Mouse (Mus musculus) myocyte (in vitro differentiated cells): ENCODE results near the gene Lipk. TPM values are rescaled to one million over a fixed set of nuclear protein-coding genes. Genes with fewer than 3 reads are reported as not detected.

Experiments
- H3K27me3 ChIP-seq: one replicate; pipeline ENCODE4 v1.6.1; 2011; ENCODE audit not compliant: control insufficient read depth, insufficient read depth, insufficient read length
- H3K36me3 ChIP-seq: one replicate; pipeline ENCODE4 v1.6.1; 2011; ENCODE audit not compliant: control insufficient read depth, insufficient read depth
- H3K4me2 ChIP-seq: one replicate; pipeline ENCODE4 v1.6.1; 2011; ENCODE audit warnings: low read depth, control low read depth
- H3K4me3 ChIP-seq: one replicate; pipeline ENCODE4 v1.5.1; 2011; ENCODE audit warnings: mild to moderate bottlenecking, control low read depth, moderate library complexity
- H3K79me2 ChIP-seq: one replicate; pipeline ENCODE4 v1.6.1; 2011; ENCODE audit not compliant: control insufficient read depth, insufficient read depth
- H3ac ChIP-seq: one replicate; pipeline ENCODE4 v1.6.1; 2011; ENCODE audit not compliant: control insufficient read depth, insufficient read length
- CEBPB ChIP-seq: IDR thresholded peaks from 2 replicates; pipeline ENCODE4 v1.6.1; 2011; ENCODE audit warnings: mild to moderate bottlenecking, moderate library complexity; ENCODE audit not compliant: poor library complexity, insufficient read depth, severe bottlenecking
- E2F4 ChIP-seq: IDR thresholded peaks from one replicate; pipeline ENCODE4 v1.6.1; 2011; ENCODE audit warnings: mild to moderate bottlenecking, control low read depth, moderate library complexity; ENCODE audit not compliant: insufficient read depth
- MAX ChIP-seq: IDR thresholded peaks from one replicate; pipeline ENCODE4 v1.6.1; 2011; ENCODE audit warnings: low read depth, mild to moderate bottlenecking, control low read depth
- MYOD1 ChIP-seq, 3 experiments: IDR thresholded peaks; one replicate each; pipeline ENCODE4 v1.6.1; 2011; ENCODE audit warnings: control low read depth in 2 of 3, low read depth in 2 of 3, mild to moderate bottlenecking in 2 of 3, moderate library complexity in 1 of 3; ENCODE audit not compliant: insufficient read length in 2 of 3, control insufficient read depth in 1 of 3
- MYOG ChIP-seq, 3 experiments: IDR thresholded peaks; one replicate each; pipeline ENCODE4 v1.6.1; 2011; ENCODE audit warnings: control low read depth in 2 of 3, low read depth in 2 of 3, mild to moderate bottlenecking in 2 of 3; ENCODE audit not compliant: insufficient read length in 2 of 3, control insufficient read depth in 1 of 3, insufficient read depth in 1 of 3
- POLR2A ChIP-seq: IDR thresholded peaks from one replicate; pipeline ENCODE4 v1.6.1; 2011; ENCODE audit warnings: low read depth, mild to moderate bottlenecking, control low read depth, moderate library complexity; ENCODE audit not compliant: insufficient read length
- POLR2AphosphoS2 ChIP-seq: IDR thresholded peaks from one replicate; pipeline ENCODE4 v1.6.1; 2011; ENCODE audit warnings: low read depth, control low read depth; ENCODE audit not compliant: insufficient read length
- REST ChIP-seq: IDR thresholded peaks from one replicate; pipeline ENCODE4 v1.6.1; 2011; ENCODE audit warnings: mild to moderate bottlenecking, control low read depth, moderate library complexity; ENCODE audit not compliant: insufficient read depth, insufficient read length
- SRF ChIP-seq: IDR thresholded peaks from one replicate; pipeline ENCODE4 v1.6.1; 2011; ENCODE audit warnings: low read depth; ENCODE audit not compliant: control insufficient read depth, insufficient read length
- TCF12 ChIP-seq: IDR thresholded peaks from one replicate; pipeline ENCODE4 v1.6.1; 2011; ENCODE audit warnings: mild to moderate bottlenecking, control low read depth; ENCODE audit not compliant: poor library complexity, insufficient read depth, severe bottlenecking
- TCF3 ChIP-seq: IDR thresholded peaks from one replicate; pipeline ENCODE4 v1.6.1; 2011; ENCODE audit warnings: low read depth, control low read depth; ENCODE audit not compliant: insufficient read length
- USF1 ChIP-seq: IDR thresholded peaks from one replicate; pipeline ENCODE4 v1.6.1; 2011; ENCODE audit warnings: low read depth, mild to moderate bottlenecking, control low read depth, moderate library complexity
- polyA plus RNA-seq: library from polyadenylated mRNA; unstranded; fragments of >200 nt; fragmentation: generic; extraction: Trizol; gene quantifications from one replicate; pipeline ENCODE4 v1.2.1, GENCODE M21; 2012; ENCODE audit warnings: missing spikeins

Lipk gene
- polyA plus RNA-seq, 1 experiment, result not detected

DNA sequence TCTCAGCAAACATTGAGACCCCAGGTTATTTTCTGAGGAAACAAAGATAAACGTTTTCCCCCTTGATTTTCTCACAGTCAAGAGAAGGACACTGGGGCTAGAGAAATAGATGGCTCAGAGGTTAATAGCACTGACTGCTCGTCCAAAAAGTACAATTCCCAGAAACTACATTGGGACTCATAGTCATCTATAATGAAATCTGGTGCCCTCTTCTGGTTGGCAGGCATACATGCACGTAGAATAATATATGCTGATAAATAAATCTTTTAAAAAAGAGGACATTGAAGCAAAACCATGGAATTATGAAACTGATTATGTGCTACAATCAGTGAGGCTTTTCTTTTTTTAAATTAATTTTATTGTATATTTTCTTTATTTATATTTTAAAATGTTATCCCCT is 14.7 kb downstream of the Lipk start:
- TF ChIP-seq MAX (no peak), TCF3 (no peak), SRF (no peak), POLR2A (no peak), CEBPB (no peak), POLR2AphosphoS2 (no peak), MYOG (IDR thresholded peaks at IDR 0.05; ENCODE audit: control insufficient read depth in 1 of 3, insufficient read depth in 1 of 3, insufficient read length in 2 of 3, low read depth in 2 of 3) (no peak), E2F4 (no peak), MYOD1 (IDR thresholded peaks at IDR 0.05; ENCODE audit: control insufficient read depth in 1 of 3, insufficient read length in 2 of 3, low read depth in 2 of 3) (no peak), TCF12 (no peak), REST (no peak), USF1 (no peak)
- Histone ChIP-seq H3K4me2 (peak overlapping the region; percentile 25), H3K79me2 (no peaks in the 10 kb centered on the region), H3K4me3 (no peak overlapping the region), H3K36me3 (no peaks in the 10 kb centered on the region), H3ac (no peak overlapping the region), H3K27me3 (no peaks in the 10 kb centered on the region)

DNA sequence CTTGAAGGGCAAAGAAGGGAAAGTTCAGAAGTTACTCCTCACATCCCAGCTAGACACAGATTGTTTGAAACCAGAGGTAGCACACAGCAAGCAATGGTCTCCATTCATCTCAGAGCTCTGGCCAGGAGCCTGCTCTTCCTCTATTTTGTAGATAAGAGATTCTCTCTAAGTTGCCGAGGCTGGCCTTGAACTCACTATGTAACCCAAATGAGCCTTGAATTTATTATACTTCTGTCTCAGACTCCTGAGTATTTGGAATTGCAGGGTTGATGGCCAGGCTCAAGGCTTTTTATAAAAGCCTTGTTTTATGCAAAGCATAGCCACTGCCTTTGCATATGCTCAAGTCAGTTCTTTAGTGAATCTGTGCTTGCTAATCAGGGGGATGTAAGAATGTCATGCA is 31.6 kb downstream of the Lipk start:
- no peak overlapping the region for H3ac ChIP-seq
- H3K79me2 ChIP-seq, result no peaks in the 10 kb centered on the region
- TF ChIP-seq CEBPB (no peak), TCF12 (no peak), E2F4 (no peak), TCF3 (no peak), SRF (no peak), POLR2A (no peak), USF1 (no peak), POLR2AphosphoS2 (no peak), MYOD1 (IDR thresholded peaks at IDR 0.05; ENCODE audit: control insufficient read depth in 1 of 3, insufficient read length in 2 of 3, low read depth in 2 of 3) (no peak)
- no peak overlapping the region for H3K4me2 ChIP-seq
- no peak overlapping the region for H3K4me3 ChIP-seq
- H3K36me3 ChIP-seq, result no peaks in the 10 kb centered on the region
- no peaks in the 10 kb centered on the region for H3K27me3 ChIP-seq

DNA sequence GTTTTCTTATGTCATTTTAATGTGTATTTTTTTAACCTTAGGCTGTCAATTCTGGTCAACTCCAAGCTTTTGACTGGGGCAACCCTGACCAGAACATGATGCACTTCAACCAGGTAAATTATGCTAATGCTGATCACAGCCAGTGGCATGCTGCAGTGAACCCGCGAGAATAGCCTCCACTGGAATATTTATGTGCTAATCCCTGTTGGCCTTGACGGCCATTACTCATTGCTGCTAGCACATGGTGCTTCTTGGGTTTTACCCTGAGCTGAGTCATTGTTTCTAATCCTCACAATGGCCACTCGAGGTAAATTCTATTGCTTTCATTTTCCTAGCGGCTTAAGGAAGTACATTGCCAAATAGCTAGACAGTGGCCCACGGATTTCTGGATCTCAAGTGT is 34.9 kb downstream of the Lipk start:
- Histone ChIP-seq H3K4me3 (no peak overlapping the region), H3K79me2 (no peaks in the 10 kb centered on the region), H3ac (no peak overlapping the region), H3K4me2 (peak overlapping the region; percentile 78), H3K27me3 (no peaks in the 10 kb centered on the region), H3K36me3 (no peaks in the 10 kb centered on the region)
- TF ChIP-seq E2F4 (no peak), TCF12 (no peak), SRF (no peak), REST (no peak), POLR2AphosphoS2 (no peak), POLR2A (no peak), MYOG (IDR thresholded peaks at IDR 0.05; ENCODE audit: control insufficient read depth in 1 of 3, insufficient read depth in 1 of 3, insufficient read length in 2 of 3, low read depth in 2 of 3) (no peak), MAX (peak; percentile 71), USF1 (peak; percentile 26), TCF3 (no peak), CEBPB (no peak), MYOD1 (IDR thresholded peaks at IDR 0.05; ENCODE audit: control insufficient read depth in 1 of 3, insufficient read length in 2 of 3, low read depth in 2 of 3) (no peak)

DNA sequence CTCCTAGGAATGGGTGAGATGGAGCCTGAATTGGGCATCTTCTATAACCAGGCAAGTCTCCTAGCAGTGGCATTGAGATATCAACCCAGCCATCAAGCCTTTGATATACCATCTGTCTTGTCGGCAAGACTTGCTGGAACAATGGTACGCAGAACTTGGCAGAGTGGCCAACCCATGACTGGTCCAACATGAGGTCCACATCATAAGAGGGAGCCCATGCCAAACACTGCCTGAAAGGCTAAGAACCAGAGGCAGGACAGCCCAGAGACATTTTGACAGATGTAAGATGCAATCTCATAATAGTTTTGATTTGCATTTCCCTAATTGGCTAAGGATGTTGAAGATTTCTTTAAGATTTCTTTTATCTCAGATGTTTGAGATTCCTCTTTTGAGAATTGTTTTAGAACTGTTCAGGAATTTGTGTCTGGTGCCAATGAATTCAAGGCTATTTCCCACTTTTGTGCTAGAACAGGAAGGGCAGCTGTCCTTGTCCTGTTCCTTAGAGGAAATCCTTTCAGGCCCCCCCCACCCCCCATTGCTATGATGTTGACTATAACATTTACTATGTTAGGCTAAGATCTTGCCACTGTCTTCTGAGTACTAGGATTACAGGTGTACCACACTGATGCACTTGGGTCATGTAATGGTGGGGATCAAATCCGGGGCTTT is 41.4 kb downstream of the Lipk start:
- no peaks in the 10 kb centered on the region for H3K27me3 ChIP-seq
- no peak for TF ChIP-seq POLR2AphosphoS2
- no peak for TF ChIP-seq USF1
- TF ChIP-seq POLR2A, result no peak
- no peak overlapping the region for H3K4me3 ChIP-seq
- no peaks in the 10 kb centered on the region for H3K79me2 ChIP-seq
- H3ac ChIP-seq, result no peak overlapping the region
- no peaks in the 10 kb centered on the region for H3K36me3 ChIP-seq
- H3K4me2 ChIP-seq, result no peak overlapping the region

DNA sequence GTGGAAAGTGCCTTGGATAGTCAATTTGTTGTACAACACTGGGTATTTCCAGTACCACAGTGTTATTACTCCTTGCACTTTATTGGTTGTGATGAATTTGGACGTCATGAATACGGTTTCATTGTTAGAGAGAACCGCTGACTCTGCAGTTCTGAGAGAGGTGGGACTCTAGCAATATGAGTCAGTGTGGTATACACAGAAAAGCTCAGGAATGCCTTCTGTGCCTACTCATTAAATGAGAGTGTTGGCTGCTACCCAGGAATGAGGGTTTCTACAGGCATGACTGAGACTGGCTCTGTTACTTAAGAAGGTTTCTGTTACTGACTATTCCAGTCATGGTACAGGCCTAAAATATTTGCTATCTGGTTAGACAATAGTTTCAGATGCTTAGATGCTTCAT is 43.4 kb downstream of the Lipk start:
- TF ChIP-seq MAX, result no peak
- no peak for TF ChIP-seq MYOD1 (IDR thresholded peaks at IDR 0.05; ENCODE audit: control insufficient read depth in 1 of 3, insufficient read length in 2 of 3, low read depth in 2 of 3)
- TF ChIP-seq E2F4, result no peak
- no peak for TF ChIP-seq SRF
- no peak for TF ChIP-seq MYOG (IDR thresholded peaks at IDR 0.05; ENCODE audit: control insufficient read depth in 1 of 3, insufficient read depth in 1 of 3, insufficient read length in 2 of 3, low read depth in 2 of 3)
- TF ChIP-seq USF1, result no peak
- TF ChIP-seq CEBPB, result no peak
- TF ChIP-seq TCF12, result no peak
- no peak for TF ChIP-seq POLR2AphosphoS2
- TF ChIP-seq POLR2A, result no peak
- no peak for TF ChIP-seq TCF3
- no peak for TF ChIP-seq REST
- Histone ChIP-seq H3K27me3 (no peaks in the 10 kb centered on the region), H3ac (no peak overlapping the region), H3K4me3 (no peak overlapping the region), H3K4me2 (no peak overlapping the region), H3K79me2 (no peaks in the 10 kb centered on the region), H3K36me3 (no peaks in the 10 kb centered on the region)
